Mouse (Mus musculus) ovary, postnatal 10 days (tissue): ENCODE measurements around the gene Erich6.
A peak's percentile ranks its signal among the peaks of the same experiment; 100 is the strongest.

Source experiments
- DNase-seq: peaks from one replicate; pipeline ENCODE4 v3.0.0; 2022; ENCODE audit warnings: low spot score

The Erich6 gene

GRCm38 (mm10) chr3:58636406-58637295, at the start of gene Erich6:
Gene Erich6 (minus strand): TSS chr3:58637207.
- peak; percentile 15 for DNase-seq

GRCm38 (mm10) chr3:58686206-58686921, 49.4 kb upstream of the Erich6 start:
- DNase-seq, result no peak

DNA sequence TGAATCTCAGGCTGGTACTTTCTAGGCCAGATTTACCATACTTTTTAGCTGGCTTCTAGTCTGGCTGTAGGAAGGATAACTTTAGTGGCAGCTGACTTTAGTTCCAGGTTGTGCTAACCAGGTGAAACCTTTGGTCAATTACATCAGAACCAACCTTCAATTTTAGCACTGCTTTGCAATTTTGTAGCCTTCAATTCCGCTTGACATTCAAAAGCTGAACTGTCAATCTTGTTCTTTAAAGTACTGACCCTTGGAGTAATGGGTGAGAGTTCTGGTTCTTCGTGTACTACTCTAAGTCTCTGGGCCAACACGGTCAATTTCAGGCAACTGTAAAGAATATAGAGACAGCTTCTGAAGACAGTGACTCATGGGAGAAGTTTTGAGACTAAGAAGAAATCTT, 48.4 kb upstream of the Erich6 start:
- no peak for DNase-seq

GRCm38 (mm10) chr3:58683346-58683745, 46.3 kb upstream of the Erich6 start:
- DNase-seq, result no peak

DNA sequence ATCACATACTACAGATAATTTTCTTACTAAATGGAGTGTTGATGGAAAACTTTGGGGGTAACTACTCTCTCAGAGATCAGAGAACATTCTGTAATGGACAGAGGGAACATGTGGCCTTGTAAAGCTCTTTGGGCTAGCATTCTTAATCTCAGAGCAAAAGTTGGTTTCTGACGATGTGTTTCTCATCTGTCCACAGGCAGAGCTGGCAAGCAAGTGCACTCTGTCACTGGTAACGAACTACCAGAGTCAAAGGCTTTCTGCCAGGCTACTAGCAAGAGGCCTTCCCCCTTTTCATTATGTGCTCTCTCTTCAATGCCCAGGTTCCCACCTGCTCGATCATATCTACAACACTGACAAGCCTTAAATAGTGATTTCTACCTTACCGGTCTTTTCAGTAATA, 45.3 kb upstream of the Erich6 start:
- no peak for DNase-seq

DNA sequence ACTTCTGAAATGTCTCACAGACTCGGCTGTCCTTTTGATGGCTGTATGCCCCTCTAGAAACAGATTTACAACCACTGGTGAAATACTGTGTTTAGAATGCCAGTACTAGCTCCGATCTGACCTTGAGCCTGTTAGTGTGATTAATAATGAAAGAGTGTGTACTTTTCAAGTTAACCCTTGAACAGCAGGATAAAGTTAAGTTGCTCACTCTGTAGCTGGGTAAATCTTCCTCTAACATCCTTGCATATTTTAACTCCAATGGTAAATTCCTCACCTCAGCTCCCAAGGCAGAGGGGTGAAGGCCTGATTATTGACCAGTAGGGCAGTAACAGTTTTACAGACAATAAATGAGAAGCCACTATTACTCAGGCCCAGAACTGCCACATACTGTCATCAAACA, 44.8 kb upstream of the Erich6 start:
- DNase-seq, result no peak

DNA sequence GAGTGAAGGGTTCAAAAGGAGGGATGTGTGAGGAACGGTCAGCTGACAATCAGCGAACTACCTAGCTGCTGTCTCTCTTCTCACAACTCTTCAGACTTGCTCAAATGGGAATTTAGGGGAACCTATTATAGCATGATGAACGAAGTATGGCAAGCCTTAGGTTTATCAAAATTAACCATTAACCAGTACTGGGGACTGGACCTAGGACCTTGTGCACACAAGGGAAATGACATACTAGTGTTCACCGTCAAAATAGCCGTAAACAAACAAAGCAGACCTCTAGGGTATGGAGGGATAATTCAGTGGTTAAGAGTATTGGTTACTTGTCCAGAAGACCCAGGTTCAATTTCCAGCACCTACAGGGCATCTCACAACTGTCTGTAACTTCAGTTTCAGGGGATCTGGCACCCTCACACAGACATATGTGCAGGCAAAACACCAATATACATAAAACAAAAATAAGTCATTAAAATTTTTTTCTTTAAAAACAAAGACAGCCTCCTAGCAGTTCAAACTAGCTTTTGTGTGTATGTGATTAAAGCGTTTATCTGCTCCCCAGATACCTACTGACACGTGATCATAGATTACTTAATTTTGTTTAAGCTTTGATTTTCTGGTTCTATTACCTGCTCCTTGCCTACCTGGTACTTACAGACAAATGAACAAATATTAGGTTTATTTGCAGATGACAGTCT, 44.1 kb upstream of the Erich6 start:
- no peak for DNase-seq

DNA sequence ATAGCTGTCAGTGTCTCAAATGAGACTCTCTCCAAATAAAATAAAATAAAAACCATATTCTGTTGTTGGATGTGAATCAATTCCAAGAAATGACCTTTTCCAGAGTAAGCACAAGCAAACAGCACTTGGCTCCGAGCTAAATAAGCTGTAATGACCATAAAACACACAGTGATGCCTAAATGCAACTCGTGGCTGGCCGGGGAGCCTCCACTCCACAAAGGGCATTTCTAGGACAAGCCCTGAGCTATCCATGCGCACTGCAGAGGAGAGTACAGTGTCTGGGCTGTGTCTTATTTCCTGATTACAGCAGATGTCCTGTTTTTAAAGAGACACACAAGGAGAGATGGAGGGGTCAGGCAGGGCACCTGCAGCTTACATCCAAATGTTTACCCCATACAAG, 43.0 kb upstream of the Erich6 start:
- no peak for DNase-seq

GRCm38 (mm10) chr3:58678905-58679304, 41.9 kb upstream of the Erich6 start:
- DNase-seq, result no peak

DNA sequence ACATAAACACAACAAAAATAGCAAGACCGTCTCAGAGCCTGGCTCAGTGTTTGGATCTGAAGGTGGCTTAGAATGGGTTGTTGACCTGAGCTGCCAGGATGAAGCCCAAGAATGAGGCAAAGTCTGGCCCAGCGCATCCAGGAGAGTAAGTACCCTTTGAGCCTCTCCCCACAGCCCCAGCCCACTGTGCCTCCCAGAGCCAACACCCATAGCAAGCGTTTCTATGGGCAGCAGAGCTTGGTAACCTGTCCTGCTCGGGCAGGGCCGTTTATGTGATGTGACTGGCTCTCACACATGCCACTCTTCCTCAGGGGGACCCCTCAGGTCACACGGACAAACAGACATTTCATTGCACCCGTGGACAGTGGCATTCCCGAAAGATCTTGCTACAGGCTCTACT, 41.4 kb upstream of the Erich6 start:
- DNase-seq, result no peak

DNA sequence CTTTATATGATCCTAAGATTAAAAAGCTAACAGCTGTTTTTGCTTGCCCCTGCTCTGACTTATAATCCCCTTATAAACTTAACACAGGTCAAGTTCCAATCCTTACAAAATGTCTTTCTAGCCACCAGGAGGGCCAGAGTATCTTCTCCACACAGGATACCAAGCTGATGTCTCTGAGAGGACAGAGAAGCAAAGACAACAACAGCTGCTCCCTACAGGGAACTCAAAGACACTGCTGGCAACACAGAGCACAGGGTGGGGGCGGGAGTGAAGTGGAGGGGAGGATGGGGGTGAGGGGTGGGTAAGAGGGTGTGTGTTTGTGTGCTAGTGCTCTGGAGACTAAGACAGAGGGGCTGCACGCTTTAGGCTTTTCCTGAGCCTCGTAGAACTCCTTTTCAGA, 40.6 kb upstream of the Erich6 start:
- no peak for DNase-seq

- DNase-seq, result no peak
These were observed 36.3 kb upstream of the Erich6 start for GRCm38 (mm10) chr3:58673295-58673694.

- no peak for DNase-seq
These were observed 35.6 kb upstream of the Erich6 start for GRCm38 (mm10) chr3:58672481-58673183.

- DNase-seq, result no peak
These were observed 34.7 kb upstream of the Erich6 start for GRCm38 (mm10) chr3:58671616-58672250.

DNA sequence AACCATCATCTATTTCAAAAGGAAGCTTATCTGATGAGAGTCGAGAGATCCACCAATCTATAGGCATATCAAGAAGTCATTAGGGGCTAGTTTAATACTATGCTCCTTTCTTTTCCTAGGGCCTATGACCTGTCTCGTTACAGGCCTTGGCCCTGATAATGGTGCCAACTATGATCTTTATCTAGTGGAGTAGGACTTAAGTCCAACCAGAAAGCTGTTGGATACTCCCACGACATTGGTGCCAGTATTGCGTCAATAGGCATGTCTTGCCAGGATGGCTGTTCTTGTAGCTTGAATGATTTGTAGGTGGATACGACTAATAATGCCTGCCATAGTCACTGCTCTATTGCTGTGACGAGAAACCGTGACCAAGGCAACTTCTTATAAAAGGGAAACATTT, 27.0 kb upstream of the Erich6 start:
- DNase-seq, result no peak

GRCm38 (mm10) chr3:58660636-58661035, 23.6 kb upstream of the Erich6 start:
- no peak for DNase-seq

GRCm38 (mm10) chr3:58657356-58657755, 20.3 kb upstream of the Erich6 start:
- DNase-seq, result no peak

DNA sequence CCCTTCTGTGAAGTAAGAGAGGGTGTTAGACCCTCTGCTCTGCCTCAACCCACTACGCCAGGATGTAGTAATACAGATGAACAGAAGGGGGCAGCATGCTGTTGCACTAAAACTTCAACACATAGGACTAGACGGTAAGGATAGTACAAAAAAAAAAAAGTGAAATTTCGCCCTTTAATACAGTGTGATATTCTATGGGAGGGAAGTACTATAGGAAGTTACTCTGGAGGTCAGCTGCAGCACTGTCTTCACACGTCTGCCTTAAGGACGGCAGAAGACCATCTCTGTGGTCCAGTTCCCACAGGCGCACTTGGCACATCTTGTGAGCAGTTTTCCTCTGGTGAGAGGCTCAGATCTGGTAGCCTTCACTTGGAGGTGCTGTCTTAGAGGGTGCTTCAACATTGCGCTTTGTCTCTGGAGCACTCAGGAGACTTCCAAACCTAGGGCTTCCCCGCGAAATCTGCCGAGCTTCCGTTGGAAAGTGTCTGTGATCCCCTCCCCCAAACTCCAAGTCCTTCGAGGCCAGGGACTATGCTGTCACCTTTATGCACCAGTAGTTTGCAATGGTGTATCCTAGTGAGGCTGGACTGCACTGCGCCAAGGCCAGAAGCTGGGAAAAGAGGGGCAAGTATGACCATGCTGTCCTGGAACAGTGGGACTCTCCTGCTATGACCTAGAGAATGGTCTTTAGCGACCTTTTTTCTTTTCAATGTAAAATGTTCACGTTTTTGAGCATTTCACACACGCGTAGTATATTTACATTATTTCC, 18.5 kb upstream of the Erich6 start:
- DNase-seq, result peak; percentile 29

DNA sequence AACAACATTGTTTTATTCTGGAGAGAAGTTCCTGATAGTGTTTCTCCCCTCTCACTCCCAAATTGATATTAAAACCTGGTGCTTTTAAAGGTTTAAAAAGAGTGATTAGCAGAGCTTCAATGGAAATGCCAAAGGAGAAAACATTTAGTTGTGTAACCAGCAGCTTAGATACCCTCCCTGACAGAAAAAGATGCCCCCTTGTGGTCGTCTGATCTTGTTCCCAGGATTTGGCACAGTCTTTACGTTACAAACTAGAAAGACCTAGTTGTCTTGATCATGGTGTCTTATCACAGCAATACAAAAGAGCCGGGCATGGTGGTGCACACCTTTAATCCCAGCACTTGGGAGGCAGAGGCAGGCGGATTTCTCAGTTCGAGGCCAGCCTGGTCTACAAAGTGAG, 16.9 kb upstream of the Erich6 start:
- DNase-seq, result no peak

DNA sequence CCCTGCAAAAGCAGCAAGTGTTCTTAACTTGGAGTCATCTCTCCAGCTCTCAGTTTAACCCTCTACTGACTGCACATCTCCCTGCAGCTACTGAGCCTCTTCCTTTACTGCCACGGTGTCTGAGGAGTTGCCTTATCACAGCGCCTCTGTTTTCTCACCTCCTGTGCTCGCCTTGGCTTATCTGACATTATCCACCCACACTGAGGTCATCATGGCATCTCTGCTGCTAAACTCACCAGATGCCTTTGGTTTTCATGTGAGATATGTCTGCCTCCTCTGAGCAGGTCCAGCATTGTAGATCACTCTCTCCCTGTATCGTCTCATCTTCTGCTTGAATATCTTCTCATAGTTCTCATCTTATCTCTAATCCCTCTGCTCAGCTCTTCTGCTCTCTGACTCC, 13.3 kb upstream of the Erich6 start:
- DNase-seq, result no peak

DNA sequence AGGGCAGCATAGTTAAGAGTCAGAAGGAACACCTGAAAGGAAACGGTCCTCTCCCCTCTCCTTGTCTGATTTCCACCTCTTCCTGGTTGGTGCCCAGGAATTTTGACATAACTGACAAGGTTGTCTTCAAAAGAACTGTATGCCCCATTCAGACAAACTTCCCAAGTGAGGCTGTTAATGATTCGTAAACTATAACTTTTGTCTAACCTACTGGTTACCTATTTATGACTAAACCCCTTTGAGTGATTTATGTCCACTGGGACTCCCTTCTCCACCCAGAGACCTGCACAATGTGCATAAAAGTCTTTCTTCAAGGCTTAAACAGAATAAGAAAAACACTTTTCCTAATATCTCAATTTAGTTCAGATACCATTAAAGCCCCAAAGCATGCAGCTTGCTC, 10.2 kb upstream of the Erich6 start:
- no peak for DNase-seq
